8 mouse cellular contexts compared by ENCODE assay signal in genomic region chr7:100520663-100521285, GRCm38 (mm10). TPM values are rescaled to one million over a fixed set of nuclear protein-coding genes. Genes with fewer than 3 reads are reported as not detected.
DNase-seq lines count a peak whose midpoint lies in the region; ATAC-seq lines count a peak whose summit lies in the region.
"Had no signal": no experiment of that assay in that cellular context is flagged by ENCODE, and none has a peak within 500 bp of the region (broad histone marks: within the 10 kb centered on the region; RNA-seq: fewer than 3 reads in every experiment).

No protein-coding gene starts in this region.

- ATAC-seq in midbrain, embryonic 12.5 days (ENCODE audit: low FRiP score, low read depth): 0 out of 2 replicates have a peak, but pooled peaks have one; percentile 47

- no peak overlapping the region for H3K27ac ChIP-seq in midbrain, embryonic 12.5 days (replicated peaks)

- 22% methylated on average over 10 of the region's 10 CpGs for WGBS in midbrain, embryonic 12.5 days

- no peak overlapping the region for H3K4me3 ChIP-seq in midbrain, embryonic 12.5 days

- no peaks in the 10 kb centered on the region for H3K36me3 ChIP-seq in midbrain, embryonic 12.5 days

- peak; percentile 82 for DNase-seq in R1 (ENCODE audit: low read depth, low spot score)
- peak; percentile 78 for DNase-seq in cerebellum, adult 9-11 months
- peak; percentile 79 to 87 for DNase-seq in frontal cortex, postnatal 36 days (ENCODE audit: low spot score in 2 of 2)
- peak; percentile 35 for DNase-seq in hindlimb bud, embryonic 11.5 days (ENCODE audit: extremely low spot score, low read depth, low spot score)
- peak; percentile 72 to 81 for DNase-seq in left cerebral cortex, postnatal 14 days (ENCODE audit: low spot score in 2 of 2)
- peak; percentile 75 for DNase-seq in spleen, adult 12 weeks (ENCODE audit: low spot score)

- H3K27me3 ChIP-seq in midbrain, embryonic 12.5 days: no peaks in the 10 kb centered on the region

- intact Hi-C loops in left cerebral cortex, postnatal 14 days (cut with DNase I): loop anchor here (5.0 to 10.0 kb wide), 3 partner anchors 117 to 344 kb away; partner anchors contain the start of gene Relt

- H3K4me1 ChIP-seq in midbrain, embryonic 12.5 days: no peaks in the 10 kb centered on the region

- H3K9ac ChIP-seq in midbrain, embryonic 12.5 days (replicated peaks): no peak overlapping the region

- no peaks in the 10 kb centered on the region for H3K9me3 ChIP-seq in midbrain, embryonic 12.5 days

- no peak overlapping the region for H3K4me2 ChIP-seq in midbrain, embryonic 12.5 days (replicated peaks)

RNA-seq across cellular contexts. Expression of gene Dnajb13, which starts 6.0 kb away (rescaled TPM):
- total RNA-seq in left cerebral cortex, postnatal 14 days (2021): under 1 TPM; 0.36 to 0.66 TPM
- polyA plus RNA-seq in midbrain, embryonic 12.5 days (2016; fragmentation: Nextera tagmentation; extraction: Ambion mirVana): 0.37 and 0.93 TPM in 2 replicates

RNA-seq across cellular contexts. Expression of gene Coa4, which starts 16.1 kb away (rescaled TPM):
- 10 to 100 TPM in 1 of 2 experiments, 1 to 10 TPM in 1; 9.4 to 10.6 TPM for total RNA-seq in left cerebral cortex, postnatal 14 days (2021)
- 15.6 and 17.8 TPM in 2 replicates for polyA plus RNA-seq in midbrain, embryonic 12.5 days (2016; fragmentation: Nextera tagmentation; extraction: Ambion mirVana)

RNA-seq across cellular contexts. Expression of gene Ucp2, which starts 27.6 kb away (rescaled TPM):
- total RNA-seq in left cerebral cortex, postnatal 14 days (2021): 10 to 100 TPM; 67.7 to 85.6 TPM
- polyA plus RNA-seq in midbrain, embryonic 12.5 days (2016; fragmentation: Nextera tagmentation; extraction: Ambion mirVana): 68.6 and 87.1 TPM in 2 replicates

RNA-seq across cellular contexts. Expression of gene Ucp3, which starts 48.0 kb away (rescaled TPM):
- total RNA-seq in left cerebral cortex, postnatal 14 days (2021): 1 to 10 TPM; 1.2 to 1.7 TPM
- not detected in 2 replicates for polyA plus RNA-seq in midbrain, embryonic 12.5 days (2016; fragmentation: Nextera tagmentation; extraction: Ambion mirVana)
- polyA plus RNA-seq: stomach, embryonic 14.5 days had no signal
